ENCODE assay signal across 23 mouse cellular contexts in genomic region chr8:115888278-115888677, GRCm38 (mm10).
"Had no signal": no experiment of that assay in that cellular context is flagged by ENCODE, and none has a peak within 500 bp of the region (broad histone marks: within the 10 kb centered on the region; RNA-seq: fewer than 3 reads in every experiment).

No protein-coding gene starts in this region.

- H3K4me3 ChIP-seq: gastrocnemius, adult 2 months; heart, embryonic 10.5 days; heart, embryonic 12.5 days; hindbrain, embryonic 10.5 days; hindbrain, embryonic 12.5 days; intestine, embryonic 15.5 days; layer of hippocampus, adult 2 months; left cerebral cortex, adult 2 months; limb, embryonic 10.5 days; limb, embryonic 12.5 days; liver, embryonic 13.5 days; liver, embryonic 15.5 days had no signal

- H3K27ac ChIP-seq: gastrocnemius, adult 2 months; heart, embryonic 10.5 days; hindbrain, embryonic 10.5 days; hindbrain, embryonic 12.5 days; hindbrain, embryonic 14.5 days; intestine, embryonic 15.5 days; layer of hippocampus, adult 2 months; left cerebral cortex, adult 2 months; limb, embryonic 10.5 days; limb, embryonic 12.5 days; liver, embryonic 13.5 days; liver, embryonic 15.5 days had no signal

- H3K9ac ChIP-seq: heart, embryonic 12.5 days; hindbrain, embryonic 12.5 days; hindbrain, embryonic 14.5 days; intestine, embryonic 15.5 days; limb, embryonic 12.5 days; liver, embryonic 13.5 days; liver, embryonic 15.5 days had no signal

- H3K4me1 ChIP-seq: heart, embryonic 10.5 days; heart, embryonic 12.5 days; hindbrain, embryonic 12.5 days; intestine, embryonic 15.5 days; liver, embryonic 13.5 days; liver, embryonic 15.5 days had no signal

- DNase-seq: gastrocnemius, adult 2 months; gastrocnemius, postnatal 10 days; gastrocnemius, postnatal 25 days; heart, postnatal 10 days; heart, postnatal 4 days; kidney, adult 18-20 months; kidney, adult 8-10 months; kidney, postnatal 10 days; kidney, postnatal 25 days; kidney, postnatal 4 days; liver; liver, embryonic 13.5 days had no signal

- H3K36me3 ChIP-seq: heart, embryonic 10.5 days; heart, embryonic 12.5 days; hindbrain, embryonic 10.5 days; hindbrain, embryonic 12.5 days; intestine, embryonic 15.5 days; limb, embryonic 10.5 days; limb, embryonic 12.5 days; liver, embryonic 13.5 days; liver, embryonic 15.5 days had no signal

- H3K9me3 ChIP-seq: heart, embryonic 10.5 days; heart, embryonic 12.5 days; hindbrain, embryonic 10.5 days; hindbrain, embryonic 12.5 days; intestine, embryonic 15.5 days; limb, embryonic 10.5 days; limb, embryonic 12.5 days; liver, embryonic 13.5 days; liver, embryonic 15.5 days had no signal
